Mouse (Mus musculus): ENCODE measurements at regions not wholly inside any gene's neighbourhood (a gene's known extent, or its start where the extent isn't known, plus 50 kb on each side); places are given as distances from the start of the nearest gene placed in this dataset.
"Not testable (repeated sequence)": the region's sequence is repeated elsewhere in the genome, so short reads cannot be mapped to it uniquely, and the experiment has no call there.

DNA sequence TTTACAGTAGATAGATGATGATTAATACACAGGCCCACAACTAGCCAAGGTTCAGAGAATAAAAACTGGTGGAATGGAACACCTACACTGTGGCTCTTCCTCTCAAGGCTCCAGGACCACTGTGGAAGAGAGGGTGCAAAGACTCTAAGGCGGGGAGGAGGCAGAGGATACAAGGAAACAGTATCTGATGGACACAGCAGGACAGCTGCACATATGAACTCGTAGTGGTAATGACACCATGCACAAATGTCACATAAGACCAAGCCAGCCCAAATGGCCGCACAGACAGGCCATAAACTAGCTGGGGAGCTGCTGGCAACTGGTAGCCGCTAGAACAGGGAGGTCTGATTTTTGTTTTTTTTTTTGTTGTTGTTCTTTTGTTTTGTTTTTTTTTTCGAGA, 197.0 kb upstream of the Serp2 start:
- no peak for DNase-seq (ENCODE audit: low read depth)

DNA sequence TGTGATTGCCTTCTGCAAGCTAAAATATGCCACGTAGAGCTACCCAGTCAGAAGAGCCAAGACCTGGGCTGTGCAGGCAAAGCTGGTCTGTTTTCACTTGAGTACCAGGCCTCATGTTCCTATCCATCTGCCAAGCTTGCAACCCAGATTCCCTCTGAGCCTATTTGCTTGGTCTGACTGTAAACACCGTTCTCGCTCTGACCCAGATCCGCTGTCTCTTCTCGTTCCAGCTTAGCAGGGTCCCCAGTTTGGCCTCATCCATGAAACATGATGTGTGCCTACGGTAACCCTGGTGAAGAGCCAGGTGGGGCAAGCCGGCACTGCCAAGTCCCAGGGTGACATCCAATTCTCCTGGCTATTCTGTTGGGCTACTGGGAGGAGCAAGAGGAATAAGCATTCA, 192.5 kb upstream of the Serp2 start:
- DNase-seq (ENCODE audit: low read depth) = no peak

DNA sequence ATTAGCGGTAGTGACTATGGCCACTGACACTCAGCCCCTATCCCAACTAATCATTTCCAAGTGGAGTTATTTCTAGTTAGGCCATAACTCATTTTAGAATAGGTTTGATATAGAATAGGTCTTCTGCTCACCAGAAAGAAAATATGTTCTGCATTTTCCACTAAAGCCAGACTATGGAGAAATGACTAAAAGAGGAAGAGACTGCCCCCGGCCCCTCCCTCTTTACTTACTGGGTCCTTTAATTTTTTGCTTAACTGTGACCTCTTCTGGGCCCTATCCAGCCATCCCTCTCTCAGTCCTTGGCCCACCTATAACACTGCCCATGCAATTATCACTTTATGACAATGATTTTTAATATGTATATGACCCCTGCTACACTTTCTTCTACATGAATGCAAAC, 192.0 kb upstream of the Serp2 start:
- DNase-seq (ENCODE audit: low read depth) = no peak

DNA sequence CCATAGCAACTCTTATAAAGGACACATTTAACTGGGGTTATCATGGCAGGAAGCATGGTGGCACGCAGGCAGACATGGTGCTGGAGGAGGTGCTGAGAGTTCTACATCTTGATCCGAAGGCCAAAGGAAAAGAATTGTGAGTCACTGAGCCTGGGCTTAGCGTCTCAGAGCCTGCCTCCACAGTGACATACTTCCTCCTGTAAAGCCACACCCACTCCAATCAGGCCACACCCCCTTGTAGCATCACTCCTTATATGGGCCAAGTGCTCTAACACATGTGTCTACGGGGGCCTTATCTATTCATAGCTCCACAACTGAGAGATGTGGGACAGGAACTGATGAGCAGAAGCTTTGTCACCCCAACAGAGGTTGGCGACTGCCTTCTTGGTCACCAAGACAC, 191.1 kb upstream of the Serp2 start:
- DNase-seq (ENCODE audit: low read depth) = no peak

DNA sequence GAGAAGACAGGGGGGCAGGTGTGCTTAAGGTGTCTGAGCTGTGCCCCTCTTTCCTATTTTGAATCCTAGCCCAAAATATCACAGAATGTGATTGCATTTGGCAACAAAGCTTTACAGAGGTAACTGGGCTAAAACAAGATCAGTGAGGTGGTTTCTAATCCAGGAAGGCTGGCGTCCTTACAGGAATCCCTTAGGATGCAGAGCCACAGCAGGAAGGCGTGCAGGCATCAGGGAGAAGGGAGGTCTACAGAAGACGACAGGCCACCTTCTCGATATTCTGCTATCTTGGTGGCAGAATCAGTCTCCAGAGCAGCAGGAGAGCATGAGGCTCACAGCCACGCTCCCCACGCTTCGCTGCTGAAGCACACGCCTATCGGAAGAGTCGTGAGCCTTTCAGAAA, 189.6 kb upstream of the Serp2 start:
- no peak for DNase-seq (ENCODE audit: low read depth)

DNA sequence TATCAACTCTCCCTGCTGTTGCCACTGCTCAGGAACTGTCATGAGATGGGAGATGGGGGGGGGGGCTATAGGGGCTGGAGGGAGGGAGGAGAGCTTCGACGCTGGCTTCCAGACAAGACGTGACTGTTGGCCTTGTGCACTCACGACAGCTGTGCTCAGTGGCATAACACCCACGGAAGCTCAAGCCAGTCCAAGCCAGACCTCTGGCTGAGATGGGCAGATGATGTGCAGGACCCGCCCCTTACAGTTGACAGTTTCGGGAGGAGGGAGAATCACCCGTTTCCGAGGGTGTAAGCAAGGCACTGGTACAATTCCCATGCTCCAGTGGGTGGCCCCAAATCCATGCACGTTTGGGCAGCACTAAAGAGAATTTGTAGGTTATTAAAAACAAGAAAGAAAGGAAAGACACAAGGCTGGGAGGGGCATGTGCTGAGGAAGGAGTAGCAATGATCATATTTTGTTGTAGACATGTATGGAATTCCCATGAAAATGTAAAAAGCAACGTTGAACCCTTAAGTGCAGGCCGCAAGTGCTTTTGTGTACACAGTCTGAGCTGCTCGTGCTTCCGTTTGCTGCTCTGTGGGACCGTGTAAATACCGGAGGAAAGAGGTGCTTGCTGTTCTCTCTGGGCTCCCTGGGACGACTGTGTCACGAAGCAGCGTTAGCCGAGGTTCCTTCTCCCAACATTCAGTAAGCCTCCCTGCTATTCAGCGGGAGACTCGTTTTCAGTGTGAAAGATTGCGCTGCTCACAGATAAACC, 188.2 kb upstream of the Serp2 start:
- DNase-seq (ENCODE audit: low read depth) = no peak

DNA sequence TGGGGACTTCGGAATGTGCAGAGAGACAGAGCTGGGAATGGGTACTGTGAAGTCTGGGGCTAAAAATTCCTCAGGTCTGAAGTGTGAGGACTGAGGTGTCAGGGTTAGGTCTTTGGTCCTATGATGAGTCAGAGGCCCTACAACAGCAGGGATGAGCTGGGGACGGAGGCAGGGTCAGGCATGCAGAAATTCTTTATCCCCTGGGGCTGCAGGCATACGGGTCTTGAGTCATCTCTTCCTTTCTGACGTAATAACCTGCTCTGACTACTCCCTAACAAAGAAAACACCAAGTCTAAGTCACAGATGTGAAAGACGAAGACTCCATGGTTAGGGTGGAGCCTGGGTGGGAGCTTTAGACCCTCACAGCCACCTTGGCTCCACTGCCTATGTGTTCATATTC, 185.6 kb upstream of the Serp2 start:
- no peak for DNase-seq (ENCODE audit: low read depth)

DNA sequence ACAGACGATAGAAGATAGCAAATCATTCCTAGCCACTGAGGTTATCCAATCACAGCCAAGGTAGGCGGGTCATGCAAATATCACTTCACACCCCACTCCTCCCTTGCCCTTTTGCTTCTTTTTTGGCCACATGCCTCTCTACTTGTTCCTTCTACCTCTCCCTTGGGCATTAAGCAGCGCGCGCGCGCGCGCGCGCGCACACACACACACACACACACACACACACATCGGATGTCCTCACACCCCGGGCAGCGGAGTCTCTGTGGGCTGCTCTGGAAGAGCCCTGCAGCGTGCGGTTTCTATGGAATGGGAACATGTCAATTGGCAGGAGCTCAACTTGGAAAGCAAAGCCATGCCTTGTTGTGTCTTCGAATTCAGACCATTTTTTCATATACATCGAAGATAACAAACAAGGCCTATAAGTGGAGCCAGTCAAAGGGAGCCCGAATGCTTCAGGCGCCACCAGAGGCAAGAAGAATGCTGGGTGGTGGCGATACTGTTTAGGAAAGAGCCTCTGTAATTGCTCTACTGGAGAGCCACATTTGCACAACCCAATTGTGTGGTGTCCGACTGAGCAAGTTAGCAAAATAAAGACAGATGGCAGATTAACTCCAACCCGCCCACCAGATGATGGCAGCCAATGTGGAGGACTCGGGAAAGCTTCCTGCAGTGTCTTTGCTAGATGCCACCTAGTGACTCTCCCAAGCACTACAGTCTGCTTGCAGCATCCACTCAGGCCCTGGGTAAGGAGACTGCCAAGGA, 183.3 kb upstream of the Serp2 start:
- DNase-seq (ENCODE audit: low read depth) = peak; percentile 13

DNA sequence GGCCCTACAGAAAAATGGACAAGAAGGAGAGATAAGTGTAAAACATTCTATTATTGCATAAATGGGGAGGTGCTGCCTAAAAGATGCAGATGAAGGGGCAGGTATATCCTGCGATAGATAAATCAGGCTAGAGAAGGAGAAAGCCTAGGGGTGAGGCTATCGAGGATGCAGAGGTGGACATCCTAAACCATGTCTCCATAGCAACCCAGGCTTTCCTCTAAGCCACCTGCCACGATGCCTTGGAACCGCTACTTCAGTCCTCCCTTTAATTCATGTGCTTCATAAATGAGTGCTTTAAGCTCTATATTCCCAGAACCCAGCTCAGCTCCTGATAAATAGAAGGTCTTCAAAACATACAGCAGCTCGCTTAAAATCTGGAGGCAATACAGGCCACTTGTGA, 179.3 kb upstream of the Serp2 start:
- DNase-seq (ENCODE audit: low read depth) = no peak

DNA sequence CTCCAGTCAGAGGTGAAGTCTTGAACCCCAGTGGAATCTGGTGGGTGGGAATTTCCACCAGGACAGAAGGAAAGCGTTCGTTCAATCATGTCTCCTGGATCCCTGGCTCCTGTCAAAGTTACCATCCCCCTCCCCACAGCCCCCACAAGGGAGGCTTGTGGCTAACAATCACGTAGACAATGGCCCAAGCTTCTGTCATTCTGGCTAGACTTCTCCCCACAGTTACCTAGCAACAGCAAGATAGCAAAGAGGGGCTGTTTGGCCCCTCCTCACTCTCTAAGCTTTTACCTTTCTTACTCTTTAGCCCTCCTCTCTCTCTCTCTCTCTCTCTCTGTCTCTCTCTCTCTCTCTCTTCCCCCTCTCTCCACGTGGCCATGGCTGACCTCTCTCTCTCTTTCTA, 178.4 kb upstream of the Serp2 start:
- DNase-seq (ENCODE audit: low read depth) = no peak

DNA sequence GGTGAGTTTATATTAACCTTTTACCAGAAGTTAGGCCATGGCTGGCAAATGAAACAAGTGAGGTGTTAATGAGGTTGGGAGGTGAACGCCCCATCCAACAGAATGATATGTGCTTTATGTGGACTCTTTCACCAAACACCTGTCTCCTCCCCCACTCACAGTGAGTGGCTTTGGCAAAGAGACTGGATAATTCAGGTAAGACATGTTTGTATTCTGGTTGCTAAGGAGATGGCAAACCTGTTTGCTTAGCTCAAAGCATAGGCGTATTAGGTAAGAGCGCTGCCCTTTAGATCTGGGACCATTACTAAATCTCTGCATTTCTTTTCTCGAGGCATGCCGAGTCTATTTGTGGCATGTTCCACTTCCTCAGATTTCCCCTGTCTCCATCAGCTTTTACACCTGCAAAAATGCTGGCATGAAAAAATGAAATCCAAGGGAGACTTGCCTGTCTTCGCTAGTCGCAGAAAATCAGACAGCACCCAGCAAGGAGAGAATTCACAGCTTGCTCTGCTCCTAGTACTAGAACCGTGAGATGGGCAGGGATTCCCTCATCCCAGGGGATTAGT, 176.7 kb upstream of the Serp2 start:
- no peak for DNase-seq (ENCODE audit: low read depth)

DNA sequence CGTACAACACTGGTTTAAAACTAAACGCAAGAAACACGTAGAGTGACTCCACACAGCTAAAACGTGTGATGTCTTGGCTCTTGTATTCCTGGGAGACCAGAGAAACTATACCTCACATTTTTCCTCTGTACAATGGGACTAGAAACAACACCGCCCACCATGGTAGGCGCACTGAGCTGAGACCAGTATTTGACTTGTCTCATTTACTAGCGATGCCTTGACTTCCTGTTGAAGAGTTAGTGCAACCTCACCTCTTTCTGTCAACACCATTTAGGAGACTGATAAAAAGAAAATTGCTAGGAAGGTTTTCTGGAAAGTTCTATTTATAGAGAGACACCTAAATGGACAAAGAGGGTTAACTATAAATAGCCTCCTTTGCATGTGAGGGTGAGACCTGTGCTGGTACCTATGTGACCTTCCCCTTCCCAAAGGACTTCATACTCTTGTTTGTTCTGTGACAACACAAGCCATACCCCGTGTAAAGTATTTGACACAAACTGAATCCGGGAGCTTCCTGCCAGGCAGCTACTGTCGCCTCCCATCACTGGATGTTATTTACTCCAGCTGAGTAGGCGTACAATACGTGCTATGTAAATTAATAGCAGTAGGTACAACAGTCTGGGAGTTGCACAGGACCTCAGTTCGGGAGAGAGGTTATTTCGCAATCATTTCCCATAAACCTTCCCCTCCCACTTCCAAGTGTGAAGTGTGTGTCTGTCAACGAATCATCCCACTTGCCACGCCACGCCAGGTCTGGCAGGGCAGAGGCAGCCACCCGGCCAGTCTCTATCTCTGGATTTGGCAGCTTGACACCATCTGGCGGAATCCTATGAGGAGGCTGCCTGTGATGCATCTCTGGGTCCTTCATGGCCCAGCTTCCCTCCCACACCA, 174.7 kb upstream of the Serp2 start:
- DNase-seq (ENCODE audit: low read depth) = no peak

DNA sequence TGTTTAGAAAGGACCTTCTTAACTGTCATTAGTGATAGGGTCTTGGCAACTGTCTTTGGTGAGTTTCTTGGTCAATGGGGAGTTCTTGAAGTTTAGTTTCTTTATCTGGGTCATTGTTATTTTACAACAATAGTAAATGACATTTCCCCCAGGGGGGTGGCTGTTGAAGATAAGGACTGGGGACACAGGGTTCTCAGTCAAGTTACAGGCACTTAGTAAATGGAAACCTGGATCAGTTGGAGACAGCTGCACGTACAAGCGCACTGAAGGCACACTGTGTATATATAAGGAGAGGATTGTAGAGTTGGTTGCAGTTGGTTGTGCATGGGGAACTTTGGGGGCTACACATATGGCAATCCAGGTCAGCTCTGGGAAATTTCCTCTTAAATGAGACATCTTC, 169.2 kb upstream of the Serp2 start:
- DNase-seq (ENCODE audit: low read depth) = no peak

DNA sequence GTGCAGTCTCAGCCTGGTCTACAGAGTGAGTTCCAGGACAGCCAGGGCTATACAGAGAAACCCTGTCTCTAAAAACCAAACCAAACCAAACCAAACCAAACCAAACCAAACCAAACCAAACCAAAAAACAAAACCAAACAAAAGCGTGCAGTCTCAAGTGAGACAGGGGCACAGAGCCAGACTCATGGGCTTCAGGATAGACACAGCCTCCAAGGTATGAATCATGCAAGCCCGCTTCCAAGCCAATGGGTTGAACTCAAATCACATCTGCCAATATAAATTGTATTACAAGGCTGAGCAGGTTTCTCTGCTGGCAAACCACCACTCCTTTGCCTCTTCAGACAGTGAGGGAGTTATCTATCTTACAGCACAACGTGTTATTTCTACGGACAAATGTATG, 168.5 kb upstream of the Serp2 start:
- not testable (repeated sequence) for DNase-seq (ENCODE audit: low read depth)

DNA sequence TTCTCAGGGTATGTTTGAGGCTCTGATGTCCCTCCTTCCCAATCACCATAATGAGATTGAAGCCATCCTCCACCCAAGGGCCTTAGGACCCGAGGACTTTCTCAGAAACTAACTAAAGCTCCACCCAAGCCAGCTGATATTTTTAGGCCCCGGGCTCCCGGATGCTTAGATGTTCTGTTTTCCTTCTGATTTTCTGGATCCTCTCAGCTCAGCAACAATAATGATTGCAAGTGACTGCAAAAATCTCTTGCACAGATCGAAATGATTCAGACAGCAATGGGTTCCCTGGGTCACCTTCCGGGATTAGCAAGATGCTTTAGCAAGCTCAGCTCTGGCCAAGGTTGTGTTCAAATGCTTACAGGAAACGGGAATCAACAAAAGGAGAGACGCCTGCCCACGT, 168.1 kb upstream of the Serp2 start:
- DNase-seq (ENCODE audit: low read depth) = no peak

DNA sequence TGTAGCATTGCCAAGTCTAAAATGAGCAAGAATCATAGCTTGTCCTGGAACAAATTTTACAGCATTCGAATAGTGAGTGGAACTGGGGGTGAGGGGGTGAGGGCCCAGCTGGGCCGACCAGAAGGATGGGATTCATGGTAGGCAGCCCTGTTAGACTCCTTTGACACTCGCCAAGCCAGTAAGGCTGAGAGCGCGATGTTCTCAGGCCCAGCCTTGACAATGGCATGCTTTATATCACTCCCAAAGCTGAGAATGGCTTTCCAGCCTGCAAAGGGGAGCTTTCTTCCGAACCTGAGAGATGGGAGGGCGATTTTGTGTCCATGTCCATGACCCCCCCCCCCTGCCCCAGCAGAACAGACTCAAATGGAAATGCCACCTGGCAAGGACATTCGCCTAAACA, 167.7 kb upstream of the Serp2 start:
- no peak for DNase-seq (ENCODE audit: low read depth)

DNA sequence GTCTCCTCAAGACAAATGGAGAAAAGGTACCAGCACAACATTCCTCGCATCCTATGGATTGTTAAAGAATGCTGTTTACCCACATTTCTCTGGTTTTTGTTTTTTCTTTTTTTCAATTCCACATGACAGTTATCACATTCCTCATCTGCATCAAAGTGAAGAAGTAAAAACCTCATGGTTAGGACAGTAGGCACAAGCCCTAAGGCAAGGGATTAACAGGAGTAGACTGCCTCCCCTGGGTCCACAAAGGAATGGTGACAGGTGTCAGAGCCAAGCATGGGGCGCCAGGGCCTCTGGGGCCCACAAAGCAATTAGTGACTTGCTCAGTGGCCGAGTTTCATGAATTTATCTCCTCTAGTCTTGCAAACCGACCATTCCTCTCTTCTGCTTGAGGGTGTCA, 166.9 kb upstream of the Serp2 start:
- DNase-seq (ENCODE audit: low read depth) = no peak

DNA sequence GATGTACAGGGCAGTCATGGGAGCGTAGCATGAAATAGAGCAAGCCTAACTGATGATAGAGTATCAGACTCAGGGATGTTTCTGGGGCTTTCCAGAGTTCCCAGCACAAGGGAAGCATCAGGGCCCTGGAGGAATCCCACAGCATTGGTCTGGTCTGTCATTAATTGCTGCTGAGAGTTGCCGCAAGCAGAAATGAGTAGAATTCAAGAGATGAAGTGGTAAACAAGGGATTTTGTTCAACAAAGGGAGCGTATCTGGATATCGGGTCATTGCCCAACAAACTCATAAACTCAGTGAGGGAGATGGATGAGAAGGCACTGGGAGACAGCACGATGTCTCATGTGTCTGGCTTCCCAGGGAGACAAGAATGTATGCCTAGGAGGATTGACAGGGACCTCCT, 165.6 kb upstream of the Serp2 start:
- DNase-seq (ENCODE audit: low read depth) = no peak

DNA sequence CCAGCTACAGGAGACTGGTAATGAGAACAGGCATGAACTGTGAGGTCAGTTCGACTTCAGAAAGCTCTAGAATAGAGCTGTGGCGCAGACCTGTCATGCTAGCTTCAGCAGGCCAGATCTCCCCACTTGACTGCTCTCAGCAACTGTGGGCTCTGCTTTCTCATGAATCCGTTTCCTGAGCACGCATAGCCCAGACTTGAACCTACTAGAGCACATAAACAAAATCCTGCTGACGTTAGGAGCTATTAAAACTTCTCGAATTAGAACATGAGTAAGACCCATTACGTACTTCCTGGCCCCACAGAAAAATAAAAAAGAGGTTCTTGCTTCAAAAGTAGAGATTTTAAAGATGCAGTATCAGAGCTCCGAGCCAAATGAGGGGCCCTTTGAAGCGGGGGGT, 165.1 kb upstream of the Serp2 start:
- DNase-seq (ENCODE audit: low read depth) = no peak

DNA sequence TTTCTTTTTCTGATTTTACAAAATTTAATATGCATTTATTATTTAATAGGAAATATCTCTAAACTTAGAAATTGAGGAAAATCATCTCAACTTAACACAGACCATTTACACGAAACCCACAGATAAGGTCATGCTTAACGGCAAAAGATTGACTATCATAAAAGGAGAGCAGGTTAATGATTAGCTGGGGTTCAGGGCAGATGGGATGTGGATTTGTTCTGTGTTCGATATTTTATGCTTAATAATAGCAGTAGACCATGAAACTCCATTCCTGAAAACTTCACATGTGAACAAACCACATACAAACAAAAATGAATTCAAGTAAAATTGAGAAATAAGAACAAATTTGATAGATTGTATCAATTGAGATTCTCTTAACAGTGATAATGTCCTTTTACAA, 160.4 kb upstream of the Serp2 start:
- no peak for DNase-seq (ENCODE audit: low read depth)

DNA sequence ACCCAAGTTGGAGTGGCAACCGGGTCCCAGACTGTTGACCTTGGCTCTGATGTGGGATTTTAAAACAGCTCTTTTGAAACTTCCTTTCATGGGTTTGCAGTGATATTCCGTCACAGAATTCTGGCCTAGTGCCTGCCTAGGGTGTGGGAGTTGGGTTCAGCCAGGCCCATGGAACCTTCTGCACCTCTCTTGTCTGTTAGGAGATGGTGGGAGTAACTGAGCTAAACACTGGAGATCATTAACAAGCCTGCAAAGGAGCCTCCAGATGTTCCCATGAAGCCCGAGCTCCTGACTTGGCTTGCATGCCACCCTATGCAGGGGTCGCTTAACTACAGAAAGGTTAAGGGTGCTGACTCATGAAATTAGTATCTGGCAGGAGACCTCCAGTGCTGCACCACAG, 158.0 kb upstream of the Serp2 start:
- no peak for DNase-seq (ENCODE audit: low read depth)

DNA sequence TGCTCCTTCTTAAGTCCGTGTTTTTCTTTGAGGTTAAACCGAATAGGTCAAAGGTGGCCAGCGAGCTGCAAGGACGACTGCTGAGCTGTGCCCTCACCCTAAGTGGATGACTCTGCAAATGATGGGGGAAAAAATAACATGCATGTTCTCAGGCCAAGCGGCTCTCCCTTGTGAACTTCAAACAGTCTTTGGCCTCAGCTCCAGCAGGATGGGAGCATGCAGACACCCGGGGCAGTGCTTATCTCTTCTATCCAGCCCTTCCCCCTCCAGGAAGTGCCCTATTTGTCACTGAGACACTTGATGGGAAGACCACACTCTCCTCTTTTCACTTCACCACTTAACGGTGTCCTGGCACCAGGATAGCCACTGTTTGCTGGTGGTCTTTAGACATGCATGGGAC, 157.3 kb upstream of the Serp2 start:
- no peak for DNase-seq (ENCODE audit: low read depth)

DNA sequence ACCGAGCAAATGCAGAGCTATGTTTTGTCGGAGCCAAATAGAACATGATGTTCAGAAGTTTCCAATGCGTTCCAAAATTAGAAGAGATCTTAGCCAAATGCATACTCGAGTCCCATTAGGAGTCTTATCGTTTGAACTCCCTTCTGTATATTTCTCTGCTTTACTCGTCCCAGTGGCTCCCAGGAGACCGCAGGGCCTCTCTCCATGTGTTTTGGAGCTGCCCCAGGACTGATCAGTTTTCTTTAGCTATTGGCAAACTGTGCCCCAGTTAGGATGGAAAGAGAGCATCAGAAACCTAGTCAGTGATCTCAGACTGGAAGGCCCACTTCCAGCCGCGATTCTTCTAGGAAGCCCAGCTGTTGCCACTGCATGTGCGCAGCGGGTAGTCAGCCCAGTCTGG, 152.0 kb upstream of the Serp2 start:
- DNase-seq (ENCODE audit: low read depth) = no peak

All from c-Kit-positive CD71-positive TER-119-negative erythroid progenitor cells, embryonic 14.5 days (primary cell).